9 mouse cellular contexts compared by ENCODE assay signal in genomic region chr17:84085721-84086120, GRCm38 (mm10).
DNase-seq lines count a peak whose midpoint lies in the region; ATAC-seq and TF ChIP-seq lines count a peak whose summit lies in the region.
"Had no signal": no experiment of that assay in that cellular context is flagged by ENCODE, and none has a peak within 500 bp of the region (broad histone marks: within the 10 kb centered on the region; RNA-seq: fewer than 3 reads in every experiment).

No protein-coding gene starts in this region.

- DNase-seq in midbrain, embryonic 10.5 days (ENCODE audit: low spot score): no peak
- DNase-seq in midbrain, postnatal 0 days (ENCODE audit: low spot score): no peak
- peak; percentile 67 for DNase-seq in heart, postnatal 4 days
- peak; percentile 79 for DNase-seq in lung, postnatal 10 days
- no peak for DNase-seq in frontal cortex, postnatal 36 days (ENCODE audit: low spot score in 2 of 2)
- no peak for DNase-seq in cerebellum, postnatal 14 days

- H3K27ac ChIP-seq in midbrain, embryonic 10.5 days (replicated peaks): peak overlapping the region; percentile 47
- H3K27ac ChIP-seq in midbrain, postnatal 0 days (ENCODE audit: low read depth, low read length): no peak overlapping the region; the same call in 1 of the 2 replicates
- peak overlapping the region; percentile 63; the same call in 1 of the 2 replicates for H3K27ac ChIP-seq in embryonic facial prominence, embryonic 12.5 days
- H3K27ac ChIP-seq: midbrain, embryonic 12.5 days had no signal

- H3K9ac ChIP-seq in midbrain, postnatal 0 days (replicated peaks; ENCODE audit: low read length, poor library complexity, severe bottlenecking): no peak overlapping the region
- H3K9ac ChIP-seq in embryonic facial prominence, embryonic 12.5 days: no peak overlapping the region
- H3K9ac ChIP-seq: midbrain, embryonic 12.5 days had no signal

- H3K36me3 ChIP-seq in midbrain, embryonic 10.5 days: no peaks in the 10 kb centered on the region
- no peaks in the 10 kb centered on the region for H3K36me3 ChIP-seq in midbrain, postnatal 0 days (ENCODE audit: insufficient read depth, low read length)
- H3K36me3 ChIP-seq in embryonic facial prominence, embryonic 12.5 days: no peaks in the 10 kb centered on the region
- H3K36me3 ChIP-seq: midbrain, embryonic 12.5 days had no signal

- TF ChIP-seq CTCF in midbrain, postnatal 0 days (IDR thresholded peaks at IDR 0.05): no peak

- no peak for ATAC-seq in midbrain, postnatal 0 days (ENCODE audit: low FRiP score)
- ATAC-seq in embryonic facial prominence, embryonic 12.5 days (ENCODE audit: insufficient number of reproducible peaks, insufficient read depth, low FRiP score, low TSS enrichment): no peak
- ATAC-seq in erythroblast, adult 5-6 weeks (replicated peaks; ENCODE audit: low FRiP score, poor library complexity, severe bottlenecking): no peak

- H3K27me3 ChIP-seq in midbrain, embryonic 10.5 days (ENCODE audit: low read depth, poor library complexity, severe bottlenecking): 0 out of 2 replicates have a peak, but pooled peaks cover 7% of the 10 kb centered on the region
- H3K27me3 ChIP-seq in midbrain, postnatal 0 days (ENCODE audit: insufficient read depth, low read length): no peaks in the 10 kb centered on the region
- no peaks in the 10 kb centered on the region for H3K27me3 ChIP-seq in embryonic facial prominence, embryonic 12.5 days

- WGBS in midbrain, embryonic 10.5 days: 30% methylated on average over 7 of the region's 7 CpGs
- WGBS in midbrain, postnatal 0 days: 22% methylated on average over 7 of the region's 7 CpGs
- WGBS in embryonic facial prominence, embryonic 12.5 days: 35% methylated on average over 7 of the region's 7 CpGs

- H3K4me1 ChIP-seq in midbrain, embryonic 10.5 days: peaks cover 44% of the 10 kb centered on the region
- 0 out of 2 replicates have a peak, but pooled peaks cover 4% of the 10 kb centered on the region for H3K4me1 ChIP-seq in midbrain, postnatal 0 days (ENCODE audit: insufficient read depth, low read length)
- peaks cover 37% of the 10 kb centered on the region for H3K4me1 ChIP-seq in embryonic facial prominence, embryonic 12.5 days

- H3K4me2 ChIP-seq in midbrain, postnatal 0 days (ENCODE audit: low read depth, low read length, poor library complexity, severe bottlenecking): no peak overlapping the region
- no peak overlapping the region for H3K4me2 ChIP-seq in embryonic facial prominence, embryonic 12.5 days (replicated peaks)
- H3K4me2 ChIP-seq: midbrain, embryonic 12.5 days had no signal

- no peak overlapping the region for H3K4me3 ChIP-seq in midbrain, embryonic 10.5 days
- H3K4me3 ChIP-seq in midbrain, postnatal 0 days (ENCODE audit: low read depth, low read length): no peak overlapping the region
- H3K4me3 ChIP-seq in embryonic facial prominence, embryonic 12.5 days: no peak overlapping the region
- H3K4me3 ChIP-seq: midbrain, embryonic 12.5 days had no signal

- no peaks in the 10 kb centered on the region for H3K9me3 ChIP-seq in midbrain, embryonic 10.5 days (replicated peaks)
- H3K9me3 ChIP-seq in midbrain, postnatal 0 days (ENCODE audit: low read length): no peaks in the 10 kb centered on the region
- no peaks in the 10 kb centered on the region for H3K9me3 ChIP-seq in embryonic facial prominence, embryonic 12.5 days
- H3K9me3 ChIP-seq: midbrain, embryonic 12.5 days had no signal

Comparison
In these comparisons a context has a peak if more than half of its experiments do, and no peak if none do; other contexts are left out.
1. DNase-seq: peak in heart, postnatal 4 days (single experiment) and lung, postnatal 10 days (single experiment); none in midbrain, embryonic 10.5 days (single experiment), midbrain, postnatal 0 days (single experiment), frontal cortex, postnatal 36 days (0 of 2) and cerebellum, postnatal 14 days (0 of 2).